Mouse (Mus musculus): ENCODE measurements at regions not wholly inside any gene's neighbourhood (a gene's known extent, or its start where the extent isn't known, plus 50 kb on each side); places are given as distances from the start of the nearest gene placed in this dataset.

DNA sequence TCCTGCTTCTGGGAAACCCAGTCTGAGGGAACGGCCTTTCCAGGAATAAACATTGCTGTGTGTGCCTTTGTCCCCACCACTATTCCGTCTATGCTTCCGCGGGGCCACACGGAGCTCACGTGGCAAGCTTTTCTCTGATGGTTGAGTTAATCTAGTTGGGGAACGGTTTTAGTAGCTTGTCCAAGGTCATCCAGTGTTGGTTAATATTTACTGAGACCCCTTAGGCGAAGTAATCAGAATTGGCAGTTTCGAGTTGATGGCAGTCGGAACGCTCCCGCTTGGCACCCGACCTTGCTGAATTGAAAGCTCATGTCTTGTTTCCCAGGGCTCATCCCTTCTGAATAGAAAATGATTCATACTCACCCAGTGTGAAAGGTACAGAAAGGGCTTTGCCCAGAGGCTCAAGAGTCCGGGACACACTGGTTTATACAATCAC, 71.6 kb upstream of the Usp24 start:
- no peak for DNase-seq

GRCm38 (mm10) chr4:106244826-106245510, 71.0 kb upstream of the Usp24 start:
- DNase-seq: no peak

- DNase-seq: no peak
Observed at GRCm38 (mm10) chr4:106246695-106247094, 69.3 kb upstream of the Usp24 start.

- no peak for DNase-seq
Observed at GRCm38 (mm10) chr4:106247398-106247797, 68.6 kb upstream of the Usp24 start.

- no peak for DNase-seq
Observed at GRCm38 (mm10) chr4:106248272-106248671, 67.7 kb upstream of the Usp24 start.

- no peak for DNase-seq
Observed at GRCm38 (mm10) chr4:106249028-106249782, 66.8 kb upstream of the Usp24 start.

DNA sequence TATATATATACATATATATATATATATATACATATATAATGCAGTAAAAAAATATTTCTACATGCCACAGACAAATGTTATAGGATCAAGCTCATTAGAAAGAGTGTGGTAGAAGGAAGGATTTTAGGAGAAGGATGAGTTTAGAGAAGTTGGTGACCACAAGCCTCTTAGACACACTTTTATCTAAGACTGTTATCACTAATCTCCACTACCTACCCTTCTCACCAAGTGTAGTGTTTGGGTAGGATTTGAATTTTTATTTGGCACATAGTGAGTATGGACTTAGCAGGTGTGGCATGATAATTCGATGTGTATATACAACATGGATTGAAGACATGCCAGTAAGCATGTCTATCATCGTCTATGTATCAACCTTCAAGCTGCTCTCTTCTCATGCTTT, 66.0 kb upstream of the Usp24 start:
- no peak for DNase-seq

DNA sequence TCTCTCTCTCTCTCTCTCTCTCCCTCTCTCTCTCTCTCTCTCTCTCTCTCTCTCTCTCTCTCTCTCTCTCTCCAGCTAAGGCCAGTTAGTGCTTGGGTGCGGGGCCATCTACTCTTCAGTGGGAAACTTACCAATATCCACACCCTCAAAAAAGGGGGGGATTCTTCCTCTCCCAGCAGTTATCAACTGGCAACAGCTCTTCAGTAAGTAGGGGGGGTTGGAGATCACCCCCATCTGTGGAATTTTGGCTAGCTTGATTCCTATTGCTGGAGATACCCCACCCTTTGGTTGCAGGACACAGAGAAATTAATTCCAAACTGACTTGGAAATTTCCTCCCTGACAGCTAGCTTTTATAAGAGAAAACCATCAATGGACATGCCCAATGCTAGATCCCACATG, 64.6 kb upstream of the Usp24 start:
- DNase-seq: no peak

DNA sequence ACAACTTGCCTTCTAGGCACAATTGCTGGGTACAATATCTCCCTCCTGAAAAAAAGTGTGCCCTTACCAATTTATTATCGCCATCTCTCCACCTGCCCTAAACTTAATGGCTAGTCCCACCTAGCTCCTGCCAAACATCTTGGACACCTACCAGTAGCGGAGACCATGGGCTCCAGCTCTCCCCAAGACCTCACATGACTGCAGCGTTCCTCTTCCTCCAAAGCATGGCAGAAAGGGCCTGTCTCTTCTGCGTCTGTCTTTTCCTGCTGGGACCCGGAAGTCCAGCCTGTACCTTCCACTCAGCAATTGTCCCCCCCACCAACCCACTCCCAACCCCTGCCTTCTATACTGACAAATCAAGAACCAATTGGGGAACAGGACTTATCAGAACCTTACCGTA, 63.1 kb upstream of the Usp24 start:
- no peak for DNase-seq

- no peak for DNase-seq
Observed at GRCm38 (mm10) chr4:106254761-106255475, 61.1 kb upstream of the Usp24 start.

- peak; percentile 80 for DNase-seq
Observed at GRCm38 (mm10) chr4:106255959-106256609, 59.9 kb upstream of the Usp24 start.

- DNase-seq: no peak
Observed at GRCm38 (mm10) chr4:106261404-106261803, 54.6 kb upstream of the Usp24 start.

- no peak for DNase-seq
Observed at GRCm38 (mm10) chr4:106261901-106262560, 54.0 kb upstream of the Usp24 start.

DNA sequence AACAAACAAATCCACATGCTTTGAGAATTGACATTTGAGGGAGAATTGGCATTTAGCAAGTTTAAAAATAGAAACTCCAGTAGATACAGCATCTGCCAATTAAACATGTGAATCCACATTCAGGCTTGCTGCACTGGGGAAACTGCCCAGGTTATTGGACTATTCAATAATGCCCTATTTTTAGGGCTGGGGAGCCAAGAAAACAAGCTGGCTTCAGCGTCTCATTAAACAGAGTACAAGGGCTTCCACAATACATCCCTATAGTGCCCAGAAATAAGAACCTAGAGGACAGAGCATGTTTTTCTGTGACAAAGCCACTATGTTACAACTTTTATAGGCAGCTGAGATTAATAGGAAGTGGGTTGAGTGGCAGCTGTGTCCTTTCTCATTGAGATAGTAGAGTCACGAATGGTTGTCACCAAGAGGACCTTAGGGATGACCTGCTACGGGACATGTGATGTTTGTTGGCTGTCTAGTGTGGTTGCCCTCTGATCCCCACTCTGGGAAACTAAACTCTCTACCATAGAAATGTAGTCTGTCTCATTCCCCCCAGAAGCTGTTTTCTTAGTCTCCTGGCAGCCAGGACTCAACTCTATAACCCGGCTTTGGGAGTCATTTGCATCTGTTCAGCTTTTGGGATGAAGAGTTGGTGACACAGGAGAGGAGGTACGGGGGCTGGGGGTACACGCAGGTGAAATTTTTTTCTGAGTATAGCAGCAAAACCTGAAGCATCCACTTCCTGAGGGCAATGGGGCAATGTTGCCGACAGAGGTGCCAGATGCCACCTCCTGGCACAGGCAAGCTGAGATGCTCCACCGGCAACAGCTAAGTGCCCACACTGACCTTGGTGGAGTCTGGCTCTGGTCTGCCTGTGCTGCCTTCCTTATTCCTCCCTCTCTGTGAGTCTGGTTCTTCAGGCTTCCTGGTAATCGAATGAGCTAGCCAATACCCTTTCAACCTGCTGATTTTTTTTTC, 53.0 kb upstream of the Usp24 start:
- DNase-seq: peak; percentile 25

All from heart, postnatal 4 days (tissue).